Mouse (Mus musculus) granulocyte monocyte progenitor cell, adult 5-6 weeks (primary cell): ENCODE data around the gene Azgp1. TPM values are rescaled to one million over a fixed set of nuclear protein-coding genes. Genes with fewer than 3 reads are reported as not detected.
"Not testable (repeated sequence)": the region's sequence is repeated elsewhere in the genome, so short reads cannot be mapped to it uniquely, and the experiment has no call there.

Experiments
- ATAC-seq: replicated peaks from 2 replicates; pipeline ENCODE4 v1.8.0; 2016; ENCODE audit warnings: mild to moderate bottlenecking, moderate TSS enrichment, inconsistent platforms; ENCODE audit not compliant: poor library complexity, severe bottlenecking
- total RNA-seq, 2 experiments: library from RNA; stranded (forward) in 1 of 2; stranded (reverse) in 1 of 2; fragments of 200-712, 200-1000 nt in 1 of 2; fragments of >200 nt in 1 of 2; fragmentation: Nextera tagmentation in 1 of 2; gene quantifications; 2 replicates each; pipeline ENCODE4 v1.2.3; 2014 to 2017

Azgp1 gene
- total RNA-seq, 2 experiments from 2014 or later = not detected

DNA sequence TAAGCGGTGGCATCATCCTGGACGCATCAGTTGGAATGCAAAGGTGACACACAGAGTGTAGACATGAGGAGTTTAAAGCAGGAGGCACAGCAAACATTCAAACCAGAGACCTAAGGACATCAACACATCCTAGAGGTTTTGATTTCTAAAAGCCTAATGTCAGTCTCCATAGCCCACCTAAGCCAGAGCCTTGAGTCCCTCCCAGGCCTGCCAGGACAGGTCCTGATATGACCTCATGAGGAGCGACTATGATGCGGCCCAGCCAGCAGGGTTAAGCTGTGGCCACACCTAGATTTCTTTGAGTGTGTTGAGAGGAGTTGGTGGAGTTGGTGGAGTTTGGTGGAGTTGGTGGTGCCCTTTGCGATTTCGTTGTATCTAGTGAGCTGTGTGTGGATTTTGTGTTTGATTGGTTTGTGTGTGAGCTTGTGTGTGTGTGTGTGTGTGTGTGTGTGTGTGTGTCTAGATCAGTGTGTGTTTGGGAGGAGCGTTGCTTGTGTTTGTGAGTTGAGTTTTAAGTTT, 39.7 kb downstream of the Azgp1 start, which contains the start of the genes Smok3a and Smok3b:
Gene Smok3a, plus strand, starts transcription at position 301 of the 519 bp plus-strand sequence.
Gene Smok3b, plus strand, starts transcription at position 469 of the 519 bp plus-strand sequence.
- ATAC-seq = not testable (repeated sequence)

Other genes with a start within 250 kb of the Azgp1 start
- not detected in 2 replicates for gene Nyap1, start 239.9 kb upstream of the Azgp1 start, total RNA-seq (2014; fragmentation: Nextera tagmentation)
- gene Nyap1, start 239.9 kb upstream of the Azgp1 start, total RNA-seq (2017) = not detected in 2 replicates
- gene Tsc22d4, start 235.8 kb upstream of the Azgp1 start, total RNA-seq (2014; fragmentation: Nextera tagmentation) = 71.5 and 78.5 TPM in 2 replicates
- gene Tsc22d4, start 235.8 kb upstream of the Azgp1 start, total RNA-seq (2017) = 57.5 and 74.8 TPM in 2 replicates
- gene Ppp1r35, start 202.7 kb upstream of the Azgp1 start, total RNA-seq (2014; fragmentation: Nextera tagmentation) = 29.4 and 36.7 TPM in 2 replicates
- gene Ppp1r35, start 202.7 kb upstream of the Azgp1 start, total RNA-seq (2017) = 22.9 and 24.1 TPM in 2 replicates
- gene Mepce, start 193.9 kb upstream of the Azgp1 start, total RNA-seq (2014; fragmentation: Nextera tagmentation) = 33.9 and 35.2 TPM in 2 replicates
- 14.5 and 48.4 TPM in 2 replicates for gene Mepce, start 193.9 kb upstream of the Azgp1 start, total RNA-seq (2017)
- gene Zcwpw1, start 193.7 kb upstream of the Azgp1 start, total RNA-seq (2014; fragmentation: Nextera tagmentation) = 1.0 and 2.6 TPM in 2 replicates
- gene Zcwpw1, start 193.7 kb upstream of the Azgp1 start, total RNA-seq (2017) = 12.7 and 13.0 TPM in 2 replicates
- 3.2 and 4.0 TPM in 2 replicates for gene Pilra, start 145.2 kb upstream of the Azgp1 start, total RNA-seq (2014; fragmentation: Nextera tagmentation)
- 11.4 and 12.7 TPM in 2 replicates for gene Pilra, start 145.2 kb upstream of the Azgp1 start, total RNA-seq (2017)
- gene Pilrb1, start 123.4 kb upstream of the Azgp1 start, total RNA-seq (2014; fragmentation: Nextera tagmentation) = 3.5 and 12.1 TPM in 2 replicates
- gene Pilrb1, start 123.4 kb upstream of the Azgp1 start, total RNA-seq (2017) = 7.2 and 7.6 TPM in 2 replicates
- gene Pilrb2, start 109.7 kb upstream of the Azgp1 start, total RNA-seq (2014; fragmentation: Nextera tagmentation) = 3.2 and 13.2 TPM in 2 replicates
- gene Pilrb2, start 109.7 kb upstream of the Azgp1 start, total RNA-seq (2017) = 4.3 and 10.3 TPM in 2 replicates
- not detected in 2 replicates for gene Cyp3a13, start 59.9 kb upstream of the Azgp1 start, total RNA-seq (2014; fragmentation: Nextera tagmentation)
- not detected in 2 replicates for gene Cyp3a13, start 59.9 kb upstream of the Azgp1 start, total RNA-seq (2017)
- gene Gjc3, start 18.4 kb upstream of the Azgp1 start, total RNA-seq (2014; fragmentation: Nextera tagmentation) = not detected in 2 replicates
- gene Gjc3, start 18.4 kb upstream of the Azgp1 start, total RNA-seq (2017) = not detected in 2 replicates
- not detected in 2 replicates for gene Smok3a, start 39.7 kb downstream of the Azgp1 start, total RNA-seq (2014; fragmentation: Nextera tagmentation)
- not detected in 2 replicates for gene Smok3a, start 39.7 kb downstream of the Azgp1 start, total RNA-seq (2017)
- not detected in 2 replicates for gene Smok3b, start 39.9 kb downstream of the Azgp1 start, total RNA-seq (2014; fragmentation: Nextera tagmentation)
- not detected in 2 replicates for gene Smok3b, start 39.9 kb downstream of the Azgp1 start, total RNA-seq (2017)
- not detected in 2 replicates for gene Smok3c, start 71.7 kb downstream of the Azgp1 start, total RNA-seq (2014; fragmentation: Nextera tagmentation)
- not detected in 2 replicates for gene Smok3c, start 71.7 kb downstream of the Azgp1 start, total RNA-seq (2017)
- 21.5 and 26.8 TPM in 2 replicates for gene Zkscan1, start 103.6 kb downstream of the Azgp1 start, total RNA-seq (2014; fragmentation: Nextera tagmentation)
- 19.2 and 25.8 TPM in 2 replicates for gene Zkscan1, start 103.6 kb downstream of the Azgp1 start, total RNA-seq (2017)
- gene Zscan21, start 135.4 kb downstream of the Azgp1 start, total RNA-seq (2014; fragmentation: Nextera tagmentation) = 10.9 and 16.6 TPM in 2 replicates
- 10.9 and 14.8 TPM in 2 replicates for gene Zscan21, start 135.4 kb downstream of the Azgp1 start, total RNA-seq (2017)
- gene Zfp113, start 174.2 kb downstream of the Azgp1 start, total RNA-seq (2014; fragmentation: Nextera tagmentation) = 7.9 and 11.2 TPM in 2 replicates
- 5.8 and 6.0 TPM in 2 replicates for gene Zfp113, start 174.2 kb downstream of the Azgp1 start, total RNA-seq (2017)
- gene Cops6, start 179.6 kb downstream of the Azgp1 start, total RNA-seq (2014; fragmentation: Nextera tagmentation) = 94.6 and 117 TPM in 2 replicates
- gene Cops6, start 179.6 kb downstream of the Azgp1 start, total RNA-seq (2017) = 39.6 and 41.6 TPM in 2 replicates
- gene Ap4m1, start 190.5 kb downstream of the Azgp1 start, total RNA-seq (2014; fragmentation: Nextera tagmentation) = 33.9 and 43.1 TPM in 2 replicates
- gene Ap4m1, start 190.5 kb downstream of the Azgp1 start, total RNA-seq (2017) = 34.8 and 41.5 TPM in 2 replicates
- 291 and 311 TPM in 2 replicates for gene Mcm7, start 190.9 kb downstream of the Azgp1 start, total RNA-seq (2014; fragmentation: Nextera tagmentation)
- gene Mcm7, start 190.9 kb downstream of the Azgp1 start, total RNA-seq (2017) = 490 and 580 TPM in 2 replicates
- 30.1 and 46.9 TPM in 2 replicates for gene Taf6, start 205.9 kb downstream of the Azgp1 start, total RNA-seq (2014; fragmentation: Nextera tagmentation)
- gene Taf6, start 205.9 kb downstream of the Azgp1 start, total RNA-seq (2017) = 46.2 and 49.0 TPM in 2 replicates
- gene Cnpy4, start 206.0 kb downstream of the Azgp1 start, total RNA-seq (2014; fragmentation: Nextera tagmentation) = 26.5 and 36.2 TPM in 2 replicates
- 50.9 and 52.5 TPM in 2 replicates for gene Cnpy4, start 206.0 kb downstream of the Azgp1 start, total RNA-seq (2017)
- gene Mblac1, start 212.8 kb downstream of the Azgp1 start, total RNA-seq (2014; fragmentation: Nextera tagmentation) = 7.8 and 10.6 TPM in 2 replicates
- 8.8 and 12.4 TPM in 2 replicates for gene Mblac1, start 212.8 kb downstream of the Azgp1 start, total RNA-seq (2017)
- gene Nxpe5, start 244.4 kb downstream of the Azgp1 start, total RNA-seq (2014; fragmentation: Nextera tagmentation) = 2.3 and 4.3 TPM in 2 replicates
- 1.8 and 2.8 TPM in 2 replicates for gene Nxpe5, start 244.4 kb downstream of the Azgp1 start, total RNA-seq (2017)